Mouse (Mus musculus) embryonic facial prominence, embryonic 11.5 days (tissue): Measurements from ENCODE around the gene Trim44. TPM values are rescaled to one million over a fixed set of nuclear protein-coding genes. Genes with fewer than 3 reads are reported as not detected.

Experiments used
- ATAC-seq: fragments of 200-750 bp; cut with Nextera tagmentation; replicated peaks from 2 replicates; pipeline ENCODE4 v1.8.0; 2017; ENCODE audit warnings: low read depth; ENCODE audit not compliant: insufficient number of reproducible peaks, low FRiP score, low TSS enrichment
- DNase-seq: peaks from one replicate; pipeline ENCODE4 v3.0.0-alpha.2; 2015; ENCODE audit warnings: low spot score
- H3K27ac ChIP-seq: fragments of 300-500 bp; sonication (generic); replicated peaks from 2 replicates; pipeline ENCODE4 v1.5.1; 2014; ENCODE audit warnings: mild to moderate bottlenecking, low read depth, low read length, control low read depth
- H3K27me3 ChIP-seq: fragments of 300-500 bp; sonication (generic); 2 replicates; pipeline ENCODE4 v1.6.1; 2014; ENCODE audit warnings: mild to moderate bottlenecking, low read length, moderate library complexity, mixed read lengths; ENCODE audit not compliant: control insufficient read depth, insufficient read depth
- H3K36me3 ChIP-seq: fragments of 300-500 bp; sonication (generic); replicated peaks from 2 replicates; pipeline ENCODE4 v1.6.1; 2014; ENCODE audit warnings: low read depth, mild to moderate bottlenecking, low read length, moderate library complexity, mixed read lengths; ENCODE audit not compliant: control insufficient read depth, insufficient read depth
- H3K4me1 ChIP-seq: fragments of 300-500 bp; sonication (generic); 2 replicates; pipeline ENCODE4 v1.6.1; 2014; ENCODE audit warnings: low read length, mixed read lengths; ENCODE audit not compliant: control insufficient read depth, insufficient read depth
- H3K4me2 ChIP-seq: fragments of 300-500 bp; sonication (generic); 2 replicates; pipeline ENCODE4 v1.6.1; 2014; ENCODE audit warnings: low read depth, mild to moderate bottlenecking, control low read depth, low read length, moderate library complexity
- H3K4me3 ChIP-seq: fragments of 300-500 bp; sonication (generic); 2 replicates; pipeline ENCODE4 v1.5.1; 2014; ENCODE audit warnings: low read depth, low read length, control low read depth
- H3K9ac ChIP-seq: fragments of 300-500 bp; sonication (generic); replicated peaks from 2 replicates; pipeline ENCODE4 v1.6.1; 2014; ENCODE audit warnings: mild to moderate bottlenecking, control low read depth, low read length
- H3K9me3 ChIP-seq: fragments of 300-500 bp; sonication (generic); replicated peaks from 2 replicates; pipeline ENCODE4 v1.6.1; 2016; ENCODE audit warnings: mild to moderate bottlenecking, low read length, inconsistent platforms, mixed read lengths; ENCODE audit not compliant: control insufficient read depth
- WGBS: fragments of 180-500 bp; shearing (Covaris S2); extraction: QIAGEN DNeasy Blood & Tissue Kit; methylation state at CpG from one replicate; pipeline ENCODE4 v1.1.7; 2014; 5-methylcytosine and 5-hydroxymethylcytosine counted together
- polyA plus RNA-seq: library from polyadenylated mRNA; unstranded; fragments of >200 nt; fragmentation: Nextera tagmentation; extraction: Ambion mirVana; gene quantifications from 2 replicates; pipeline ENCODE4 v1.2.1, GENCODE M21; 2014

Trim44 gene
- polyA plus RNA-seq, 1 experiment from 2014 or later = 35.7 TPM

DNA sequence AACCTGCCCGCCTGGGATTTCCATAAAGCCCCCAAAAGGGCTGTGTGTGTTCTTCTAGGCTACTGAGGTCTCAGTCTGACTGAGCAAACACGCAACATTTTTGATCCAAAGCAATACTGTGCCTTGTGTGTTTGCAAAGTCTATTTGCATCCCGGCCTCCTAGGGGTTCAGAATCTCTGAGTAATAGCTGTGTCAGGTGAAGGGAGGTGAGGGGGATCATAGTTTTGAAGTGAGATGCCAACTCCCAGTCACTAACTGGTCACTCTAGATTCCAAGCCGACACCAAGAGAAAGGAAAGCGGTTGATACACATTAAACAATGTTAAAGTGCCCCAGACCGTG lies 6.3 kb downstream of the Trim44 start:
- WGBS = 19% methylated on average over 6 of the region's 6 CpGs
- H3K27me3 ChIP-seq = no peaks in the 10 kb centered on the region
- H3K36me3 ChIP-seq = no peaks in the 10 kb centered on the region
- peak overlapping the region; percentile 84 for H3K27ac ChIP-seq
- H3K4me2 ChIP-seq = peak overlapping the region; percentile 86
- H3K4me3 ChIP-seq = peak overlapping the region; percentile 65
- no peak for ATAC-seq
- H3K4me1 ChIP-seq = no peaks in the 10 kb centered on the region
- no peaks in the 10 kb centered on the region for H3K9me3 ChIP-seq
- no peak for DNase-seq
- H3K9ac ChIP-seq = peak overlapping the region; percentile 92

DNA sequence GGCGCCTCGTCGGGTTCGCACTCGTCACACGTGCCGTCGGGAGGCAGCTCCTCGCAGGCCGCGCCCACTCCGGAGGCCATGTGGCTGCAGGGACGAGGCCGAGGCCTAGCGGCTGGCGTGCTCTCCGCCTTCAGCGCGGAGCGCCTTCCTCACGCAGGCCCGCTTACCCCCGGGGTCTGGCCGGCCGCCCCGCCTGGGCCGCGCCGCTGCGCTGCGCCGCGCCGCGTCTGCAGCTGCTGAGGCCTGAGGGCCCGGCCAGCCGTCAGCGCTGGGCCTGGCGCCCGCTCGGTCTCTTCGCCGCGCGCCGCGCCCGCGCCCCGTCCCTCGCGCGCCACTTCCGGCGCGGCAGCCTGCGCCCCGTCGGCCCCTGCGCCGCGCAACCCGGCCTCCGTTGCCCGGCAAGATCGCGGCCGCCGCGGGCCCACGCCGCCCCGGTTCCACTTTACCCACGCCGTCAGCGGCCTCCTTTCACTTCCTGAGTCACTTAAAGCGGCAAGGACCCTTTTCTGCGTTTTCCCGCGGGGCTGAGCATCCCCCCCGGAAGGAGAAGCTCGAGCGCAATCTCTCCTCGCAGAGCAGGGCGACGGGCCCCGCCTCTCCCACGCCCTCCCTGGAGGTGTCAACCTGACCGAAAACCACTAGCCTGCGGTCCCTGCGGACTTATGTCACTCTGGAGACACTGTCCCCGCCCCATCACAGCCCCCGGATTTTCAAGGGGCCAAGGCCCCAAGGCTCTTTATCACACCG lies 6.8 kb downstream of the Trim44 start:
- DNase-seq (peak; percentile 75), ATAC-seq (peak; percentile 90)
- Histone ChIP-seq H3K4me3 (peak overlapping the region; percentile 65), H3K9me3 (no peaks in the 10 kb centered on the region), H3K27ac (peak overlapping the region; percentile 84), H3K9ac (peak overlapping the region; percentile 92), H3K4me2 (peak overlapping the region; percentile 86), H3K4me1 (no peaks in the 10 kb centered on the region), H3K36me3 (no peaks in the 10 kb centered on the region), H3K27me3 (no peaks in the 10 kb centered on the region)
- WGBS = under 1% methylated on average over 81 of the region's 94 CpGs

DNA sequence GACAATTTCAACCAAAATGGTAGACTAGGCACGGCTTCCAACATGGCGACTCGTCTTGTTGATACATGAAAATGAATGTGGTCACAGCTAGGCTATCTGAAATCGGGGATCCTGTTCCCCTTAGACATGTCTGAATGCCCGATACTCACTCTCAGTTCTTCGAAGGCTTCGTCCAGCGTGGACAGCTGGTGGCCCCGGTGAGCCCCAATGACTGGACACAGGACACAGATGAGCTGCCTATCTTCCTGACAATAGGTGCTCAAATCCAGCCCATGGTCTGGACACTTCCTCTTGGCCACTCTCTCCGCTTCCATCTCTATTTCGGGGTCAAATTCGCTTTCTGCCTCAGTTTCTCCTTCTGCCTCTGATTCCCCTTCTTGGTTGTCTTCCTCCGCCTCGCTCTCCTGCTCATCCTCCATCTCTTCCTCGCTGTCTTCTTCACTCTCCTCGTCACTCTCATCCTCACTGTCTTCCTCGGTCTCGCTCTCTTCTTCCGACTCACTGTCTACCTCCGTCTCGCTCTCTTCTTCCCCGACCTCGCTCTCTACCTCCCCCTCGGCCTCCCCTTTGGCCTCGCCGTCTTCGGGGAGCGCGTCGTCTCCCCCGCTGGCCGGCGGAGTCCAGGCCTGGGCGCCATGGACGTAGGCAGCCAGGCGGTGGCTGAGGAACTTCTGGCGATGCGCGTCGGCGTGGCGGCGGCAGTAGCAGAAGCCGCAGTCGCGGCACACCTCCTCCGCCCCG lies 7.6 kb downstream of the Trim44 start:
- peak overlapping the region; percentile 84 for H3K27ac ChIP-seq
- H3K27me3 ChIP-seq = no peaks in the 10 kb centered on the region
- H3K4me1 ChIP-seq = no peaks in the 10 kb centered on the region
- H3K36me3 ChIP-seq = no peaks in the 10 kb centered on the region
- DNase-seq = no peak
- peak overlapping the region; percentile 65 for H3K4me3 ChIP-seq
- no peaks in the 10 kb centered on the region for H3K9me3 ChIP-seq
- peak overlapping the region; percentile 86 for H3K4me2 ChIP-seq
- peak overlapping the region; percentile 92 for H3K9ac ChIP-seq
- ATAC-seq = peak; percentile 29; the same call in 1 of the 2 replicates
- WGBS = 36% methylated on average over 48 of the region's 48 CpGs

DNA sequence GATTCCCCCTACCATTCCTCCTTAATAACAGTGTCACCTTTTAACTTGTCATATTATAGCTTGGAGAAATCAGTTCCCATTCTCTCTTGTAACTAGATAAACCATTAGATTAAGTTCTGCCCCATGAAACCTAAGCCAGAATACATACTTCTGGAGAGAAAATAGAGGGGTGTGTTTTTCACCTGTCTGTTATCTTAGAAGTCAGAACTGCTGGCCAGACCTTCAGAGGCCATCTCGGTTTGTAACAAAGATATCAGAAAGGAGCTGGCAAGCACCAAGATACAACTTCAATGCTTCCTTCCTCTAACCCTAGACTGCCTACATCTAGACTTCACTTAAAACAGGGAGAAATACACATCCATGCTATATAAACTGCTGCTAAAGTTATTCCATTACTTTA lies 11.1 kb downstream of the Trim44 start:
- Histone ChIP-seq H3K9me3 (no peaks in the 10 kb centered on the region), H3K27me3 (no peaks in the 10 kb centered on the region), H3K27ac (no peak overlapping the region), H3K4me3 (no peak overlapping the region), H3K4me2 (no peak overlapping the region), H3K4me1 (no peaks in the 10 kb centered on the region), H3K36me3 (no peaks in the 10 kb centered on the region), H3K9ac (no peak overlapping the region)
- WGBS = 91% methylated on average over 1 of the region's 1 CpGs
- DNase-seq = no peak
- no peak for ATAC-seq

DNA sequence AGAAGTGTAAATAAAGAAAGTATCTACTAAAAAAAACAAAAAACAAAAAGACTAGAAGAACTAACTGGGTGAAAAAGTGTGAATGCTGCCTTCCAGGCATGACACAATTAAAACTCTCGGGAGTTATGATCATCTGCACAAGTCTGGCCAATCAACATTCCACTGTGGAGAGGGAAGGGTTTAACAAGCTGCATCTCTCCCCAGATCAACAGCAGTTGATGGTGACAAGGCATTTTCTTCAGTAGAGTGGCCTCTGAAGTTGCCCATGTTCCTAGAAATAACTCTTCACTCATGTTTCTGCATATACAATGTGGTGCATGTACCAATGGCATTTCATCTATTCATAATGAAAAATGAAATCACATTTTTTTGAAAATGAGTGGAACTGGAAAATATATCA lies 14.2 kb downstream of the Trim44 start:
- H3K9me3 ChIP-seq = no peaks in the 10 kb centered on the region
- DNase-seq = no peak
- 90% methylated on average over 1 of the region's 1 CpGs for WGBS

DNA sequence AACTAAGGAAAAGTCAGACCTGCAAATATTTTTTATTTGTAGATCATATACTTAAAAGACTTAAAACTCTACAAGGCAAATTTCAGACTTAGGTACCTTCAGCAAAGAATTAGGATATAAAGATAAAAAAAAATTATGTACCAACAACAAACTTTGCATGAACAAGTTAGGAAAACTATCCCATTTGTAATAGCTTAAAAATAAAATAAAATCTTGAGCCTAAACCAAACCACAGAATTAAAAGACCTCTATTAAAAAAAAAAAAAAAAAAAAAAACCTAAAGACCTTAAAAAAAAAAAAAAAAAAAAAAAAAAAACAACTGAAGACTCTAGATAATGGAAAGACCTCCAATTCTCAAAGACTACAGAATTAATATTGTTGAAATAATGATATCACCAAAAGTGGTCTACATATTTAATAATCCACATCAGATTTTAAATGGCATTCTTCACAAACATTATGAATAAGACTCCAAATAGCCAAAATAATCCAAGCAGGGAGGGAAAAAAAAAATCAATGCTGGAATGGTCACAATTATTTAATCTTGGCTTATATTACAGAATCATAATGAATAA lies 22.2 kb downstream of the Trim44 start:
- Histone ChIP-seq H3K9ac (no peak overlapping the region), H3K27ac (no peak overlapping the region), H3K4me3 (no peak overlapping the region), H3K9me3 (no peaks in the 10 kb centered on the region), H3K27me3 (no peaks in the 10 kb centered on the region), H3K36me3 (no peaks in the 10 kb centered on the region), H3K4me2 (no peak overlapping the region), H3K4me1 (no peaks in the 10 kb centered on the region)
- DNase-seq (no peak), ATAC-seq (no peak)

More for the DNA sequence above, 14.2 kb downstream of the Trim44 start:
- H3K4me2 ChIP-seq = no peak overlapping the region
- H3K4me1 ChIP-seq = no peaks in the 10 kb centered on the region
- no peaks in the 10 kb centered on the region for H3K36me3 ChIP-seq
- no peaks in the 10 kb centered on the region for H3K27me3 ChIP-seq
- no peak overlapping the region for H3K4me3 ChIP-seq
- H3K27ac ChIP-seq = no peak overlapping the region
- no peak for ATAC-seq
- no peak overlapping the region for H3K9ac ChIP-seq

DNA sequence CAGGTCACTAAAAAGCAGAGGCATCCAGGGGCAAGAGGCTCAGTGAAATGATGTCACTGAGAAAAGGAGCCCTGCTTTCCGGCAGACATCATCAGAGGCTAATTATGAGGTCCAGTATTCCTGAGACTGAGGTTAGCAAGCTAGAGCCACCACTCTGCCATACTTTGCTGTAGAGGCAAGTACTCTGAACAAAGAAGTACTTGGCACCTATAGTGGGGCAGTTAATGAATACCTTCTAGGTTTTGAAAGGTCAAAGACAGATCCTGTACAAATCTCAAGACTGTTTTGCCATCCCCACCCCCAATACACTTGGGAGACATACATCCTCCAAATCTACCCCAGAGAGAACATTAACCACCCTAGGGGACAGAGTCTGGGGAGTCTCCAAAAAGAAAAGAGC lies 23.1 kb downstream of the Trim44 start:
- Histone ChIP-seq H3K9me3 (no peaks in the 10 kb centered on the region), H3K4me1 (no peaks in the 10 kb centered on the region), H3K4me2 (no peak overlapping the region), H3K9ac (no peak overlapping the region), H3K36me3 (no peaks in the 10 kb centered on the region), H3K27ac (no peak overlapping the region), H3K27me3 (no peaks in the 10 kb centered on the region), H3K4me3 (no peak overlapping the region)
- WGBS = 52% methylated on average over 1 of the region's 1 CpGs
- ATAC-seq (no peak), DNase-seq (no peak)

DNA sequence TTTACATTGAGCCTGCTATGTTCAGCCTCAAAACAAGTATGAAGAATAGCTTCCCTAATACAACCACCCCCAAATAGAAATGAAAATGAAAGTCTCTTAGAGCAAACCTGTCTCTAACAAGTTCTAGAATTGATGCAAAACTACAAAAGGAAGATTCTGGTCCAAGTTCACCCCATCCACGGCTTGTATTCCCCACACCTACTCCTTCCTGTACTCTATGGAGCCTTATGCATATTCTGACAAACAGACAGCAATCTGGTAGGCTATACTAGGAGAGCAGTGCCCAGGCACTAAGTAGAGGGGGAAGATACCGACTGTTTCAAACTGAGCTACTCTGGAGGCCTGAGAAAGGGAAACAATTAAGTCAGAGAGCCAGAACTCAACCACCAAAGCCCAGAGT lies 23.6 kb downstream of the Trim44 start:
- no peak for ATAC-seq
- H3K27ac ChIP-seq = no peak overlapping the region
- H3K4me3 ChIP-seq = no peak overlapping the region
- H3K4me1 ChIP-seq = no peaks in the 10 kb centered on the region
- H3K27me3 ChIP-seq = no peaks in the 10 kb centered on the region
- H3K4me2 ChIP-seq = no peak overlapping the region
- no peaks in the 10 kb centered on the region for H3K36me3 ChIP-seq
- no peak for DNase-seq
- no peaks in the 10 kb centered on the region for H3K9me3 ChIP-seq
- 39% methylated on average over 2 of the region's 2 CpGs for WGBS
- H3K9ac ChIP-seq = no peak overlapping the region
